Mouse (Mus musculus) hindbrain, postnatal 0 days (tissue): ENCODE measurements around the gene Sult2b1. TPM values are rescaled to one million over a fixed set of nuclear protein-coding genes. Genes with fewer than 3 reads are reported as not detected.

Experiments
- ATAC-seq: fragments of 200-750 bp; cut with Nextera tagmentation; 2 replicates; pipeline ENCODE4 v1.8.0; 2017; ENCODE audit warnings: mild to moderate bottlenecking, moderate TSS enrichment, moderate library complexity
- DNase-seq: peaks from one replicate; pipeline ENCODE4 v3.0.0-alpha.2; 2015; ENCODE audit warnings: low spot score
- H3K27ac ChIP-seq: fragments of 300-500 bp; sonication (generic); 2 replicates; pipeline ENCODE4 v1.5.1; 2014; ENCODE audit warnings: mild to moderate bottlenecking
- H3K27me3 ChIP-seq: fragments of 300-500 bp; sonication (generic); 2 replicates; pipeline ENCODE4 v1.6.1; 2014; ENCODE audit warnings: low read length, mixed read lengths; ENCODE audit not compliant: insufficient read depth
- H3K36me3 ChIP-seq: fragments of 300-500 bp; sonication (generic); 2 replicates; pipeline ENCODE4 v1.6.1; 2014; ENCODE audit warnings: low read length, mixed read lengths; ENCODE audit not compliant: insufficient read depth
- H3K4me1 ChIP-seq: fragments of 300-500 bp; sonication (generic); 2 replicates; pipeline ENCODE4 v1.6.1; 2014; ENCODE audit warnings: antibody characterized with exemption, low read length, mixed read lengths; ENCODE audit not compliant: insufficient read depth
- H3K4me2 ChIP-seq: fragments of 300-500 bp; sonication (generic); 2 replicates; pipeline ENCODE4 v1.6.1; 2014; ENCODE audit warnings: low read depth, mild to moderate bottlenecking, low read length, moderate library complexity, mixed read lengths
- H3K4me3 ChIP-seq: fragments of 300-500 bp; sonication (generic); 2 replicates; pipeline ENCODE4 v1.5.1; 2014; ENCODE audit warnings: low read length
- H3K9ac ChIP-seq: fragments of 300-500 bp; sonication (generic); replicated peaks from 2 replicates; pipeline ENCODE4 v1.6.1; 2014; ENCODE audit warnings: mild to moderate bottlenecking, low read length, moderate library complexity, mixed read lengths
- H3K9me3 ChIP-seq: fragments of 300-500 bp; sonication (generic); 2 replicates; pipeline ENCODE4 v1.6.1; 2016; ENCODE audit warnings: low read length, mixed read lengths
- CTCF ChIP-seq: IDR thresholded peaks from 2 replicates; pipeline ENCODE4 v1.5.1; 2016; ENCODE audit warnings: antibody characterized with exemption, control low read depth, low read depth
- WGBS: fragments of 180-500 bp; shearing (Covaris S2); extraction: QIAGEN DNeasy Blood & Tissue Kit; methylation state at CpG from one replicate; pipeline ENCODE4 v1.1.7; 2014; 5-methylcytosine and 5-hydroxymethylcytosine counted together
- polyA plus RNA-seq: library from polyadenylated mRNA; unstranded; fragments of >200 nt; fragmentation: Nextera tagmentation; extraction: Ambion mirVana; gene quantifications from 2 replicates; pipeline ENCODE4 v1.2.1, GENCODE M21; 2015
- total RNA-seq: library from RNA; depleted of rRNA; stranded (reverse); fragments of >200 nt; gene quantifications from 2 replicates; pipeline ENCODE4 v1.2.3, GENCODE M21; 2014

The Sult2b1 gene
- total and polyA plus RNA-seq, 2 experiments from 2014 or later: 4.7 to 5.7 TPM

DNA sequence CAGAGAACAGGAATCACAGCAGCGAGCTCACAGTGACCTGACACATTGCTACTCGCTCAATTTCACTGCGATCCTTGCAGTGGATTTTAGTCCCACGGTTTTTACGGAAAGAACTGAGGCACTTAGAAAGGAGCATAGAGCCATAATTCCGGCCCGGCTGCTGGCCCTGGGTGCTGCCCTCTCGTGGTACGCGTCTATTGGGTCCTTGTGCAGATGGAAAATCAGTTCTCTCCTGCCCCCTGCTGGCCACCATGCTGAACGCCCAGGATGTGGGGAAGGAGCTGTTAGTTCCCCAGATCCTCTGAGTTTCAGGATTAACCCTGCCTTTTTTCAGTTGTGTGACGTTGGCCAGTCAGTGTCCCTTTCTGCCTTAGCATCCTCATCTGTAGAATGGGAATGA is 16.9 kb upstream of the Sult2b1 start:
- Histone ChIP-seq H3K4me1 (peaks cover 3% of the 10 kb centered on the region; the same call in 1 of the 2 replicates), H3K4me3 (no peak overlapping the region), H3K27me3 (no peaks in the 10 kb centered on the region), H3K36me3 (peaks cover 22% of the 10 kb centered on the region), H3K27ac (no peak overlapping the region; the same call in 1 of the 2 replicates), H3K4me2 (no peak overlapping the region), H3K9ac (no peak overlapping the region), H3K9me3 (no peaks in the 10 kb centered on the region)
- WGBS: 4% methylated on average over 12 of the region's 12 CpGs
- peak; percentile 100 for TF ChIP-seq CTCF
- peak; percentile 71 for ATAC-seq
- peak; percentile 96 for DNase-seq

DNA sequence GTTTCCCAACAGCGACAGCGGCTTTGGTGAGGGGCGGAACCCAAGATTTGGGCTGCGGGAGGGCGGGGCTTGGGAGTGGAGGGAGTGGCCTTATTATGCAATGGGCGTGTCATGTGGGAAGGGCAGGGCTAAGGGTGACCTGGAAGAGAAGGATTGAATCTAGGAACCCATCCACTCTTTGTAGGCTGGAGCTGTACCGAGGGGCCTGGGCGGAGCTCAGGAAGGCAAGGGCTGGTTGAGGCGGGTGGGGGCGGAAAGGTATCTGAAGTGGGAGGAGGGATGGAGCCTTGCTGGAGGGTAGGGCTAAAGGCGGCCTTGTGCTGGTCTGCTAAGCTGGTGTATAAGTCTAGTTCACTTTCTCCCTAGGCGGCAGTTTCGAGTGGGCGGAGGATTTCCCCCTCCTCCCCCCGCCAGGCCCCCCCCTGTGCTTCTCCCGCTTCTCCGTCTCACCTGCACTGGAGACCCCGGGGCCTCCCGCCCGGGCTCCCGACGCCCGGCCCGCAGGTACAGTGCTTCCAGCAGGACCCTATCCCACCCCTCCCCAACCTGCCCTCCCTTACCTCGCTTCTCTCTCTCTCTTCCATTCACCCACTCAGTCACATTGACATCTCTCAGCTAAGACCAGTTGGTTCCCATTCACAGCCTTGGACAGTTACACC is 16.2 kb upstream of the Sult2b1 start:
- TF ChIP-seq CTCF: no peak
- ATAC-seq (no peak), DNase-seq (no peak)
- Histone ChIP-seq H3K9me3 (no peaks in the 10 kb centered on the region), H3K36me3 (peaks cover 26% of the 10 kb centered on the region), H3K4me3 (no peak overlapping the region), H3K27ac (peak overlapping the region; percentile 22; the same call in 1 of the 2 replicates), H3K27me3 (no peaks in the 10 kb centered on the region), H3K9ac (no peak overlapping the region), H3K4me2 (peak overlapping the region; percentile 14; the same call in 1 of the 2 replicates), H3K4me1 (peaks cover 3% of the 10 kb centered on the region; the same call in 1 of the 2 replicates)
- 35% methylated on average over 20 of the region's 25 CpGs for WGBS

DNA sequence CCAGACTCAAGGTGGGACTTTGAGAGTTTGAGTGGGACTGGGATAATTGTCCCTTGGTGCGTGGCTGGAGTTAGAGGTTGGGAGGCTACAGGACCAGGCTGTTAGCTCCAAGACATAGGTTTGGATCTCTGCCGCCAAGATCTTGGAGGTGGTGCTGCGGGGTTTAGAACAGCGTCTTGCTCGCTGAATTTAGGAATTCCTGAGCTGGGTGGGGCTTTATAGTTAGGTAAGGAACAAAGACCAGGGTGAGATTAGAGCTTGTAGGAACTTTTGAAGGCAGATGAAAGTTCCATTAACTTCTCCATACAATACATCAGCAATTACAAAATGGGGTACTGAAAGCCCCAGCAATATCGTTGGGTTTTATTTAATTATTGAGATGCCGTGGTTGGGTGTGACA is 15.5 kb upstream of the Sult2b1 start:
- H3K4me2 ChIP-seq: no peak overlapping the region
- 50% methylated on average over 7 of the region's 7 CpGs for WGBS
- DNase-seq (no peak), ATAC-seq (no peak)
- H3K9me3 ChIP-seq: no peaks in the 10 kb centered on the region
- no peak overlapping the region for H3K9ac ChIP-seq
- peaks cover 31% of the 10 kb centered on the region for H3K36me3 ChIP-seq
- H3K27ac ChIP-seq: no peak overlapping the region
- no peak overlapping the region for H3K4me3 ChIP-seq
- peaks cover 3% of the 10 kb centered on the region; the same call in 1 of the 2 replicates for H3K4me1 ChIP-seq
- no peak for TF ChIP-seq CTCF
- no peaks in the 10 kb centered on the region for H3K27me3 ChIP-seq

DNA sequence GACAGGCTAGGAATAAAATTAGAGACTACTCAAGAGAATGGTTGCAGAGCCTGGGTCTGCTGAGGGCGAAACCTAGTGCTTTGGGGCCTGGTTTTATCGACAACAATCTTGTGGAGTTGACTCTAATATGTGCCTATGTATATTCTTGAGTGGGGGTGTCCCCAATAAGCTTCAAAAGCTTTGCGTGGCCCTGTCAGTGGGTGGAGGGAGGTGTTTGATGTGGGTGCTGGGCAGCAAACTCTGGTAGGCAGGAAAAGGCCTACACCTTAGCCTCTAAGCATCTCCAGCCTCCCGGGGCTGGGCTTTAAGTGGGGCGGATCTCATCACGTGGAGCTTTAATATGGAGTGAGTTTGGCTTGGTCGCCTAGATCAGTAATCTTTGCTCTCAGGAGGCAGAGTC is 14.5 kb upstream of the Sult2b1 start:
- TF ChIP-seq CTCF: no peak
- Histone ChIP-seq H3K27me3 (no peaks in the 10 kb centered on the region), H3K9me3 (no peaks in the 10 kb centered on the region), H3K27ac (no peak overlapping the region), H3K9ac (no peak overlapping the region), H3K4me3 (no peak overlapping the region), H3K36me3 (peaks cover 29% of the 10 kb centered on the region), H3K4me1 (peaks cover 3% of the 10 kb centered on the region; the same call in 1 of the 2 replicates), H3K4me2 (no peak overlapping the region; the same call in 1 of the 2 replicates)
- ATAC-seq (no peak), DNase-seq (no peak)
- WGBS: 58% methylated on average over 7 of the region's 7 CpGs

DNA sequence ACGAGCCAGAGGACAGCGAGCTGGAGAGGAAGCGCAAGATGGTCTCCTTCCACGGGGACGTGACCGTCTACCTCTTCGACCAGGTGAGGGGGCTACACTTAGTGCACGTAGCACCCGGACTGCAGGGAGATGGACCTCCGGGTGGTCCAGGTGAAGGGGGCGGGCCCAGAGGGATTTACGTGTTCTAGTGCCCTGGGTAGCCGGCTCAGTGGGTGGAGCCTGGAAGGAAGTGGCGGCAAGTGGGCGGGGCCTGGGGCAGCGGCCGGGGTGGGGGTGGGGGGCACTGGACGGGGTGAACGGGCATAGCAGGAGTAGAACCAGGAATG is 14.0 kb upstream of the Sult2b1 start:
- Histone ChIP-seq H3K27ac (no peak overlapping the region), H3K9ac (peak overlapping the region; percentile 47; the same call in 1 of the 2 replicates), H3K4me2 (peak overlapping the region; percentile 55), H3K36me3 (peaks cover 25% of the 10 kb centered on the region), H3K9me3 (no peaks in the 10 kb centered on the region), H3K4me3 (peak overlapping the region; percentile 26), H3K4me1 (peaks cover 3% of the 10 kb centered on the region; the same call in 1 of the 2 replicates), H3K27me3 (no peaks in the 10 kb centered on the region)
- DNase-seq: peak; percentile 15
- TF ChIP-seq CTCF: no peak
- 7% methylated on average over 19 of the region's 19 CpGs for WGBS
- no peak for ATAC-seq

DNA sequence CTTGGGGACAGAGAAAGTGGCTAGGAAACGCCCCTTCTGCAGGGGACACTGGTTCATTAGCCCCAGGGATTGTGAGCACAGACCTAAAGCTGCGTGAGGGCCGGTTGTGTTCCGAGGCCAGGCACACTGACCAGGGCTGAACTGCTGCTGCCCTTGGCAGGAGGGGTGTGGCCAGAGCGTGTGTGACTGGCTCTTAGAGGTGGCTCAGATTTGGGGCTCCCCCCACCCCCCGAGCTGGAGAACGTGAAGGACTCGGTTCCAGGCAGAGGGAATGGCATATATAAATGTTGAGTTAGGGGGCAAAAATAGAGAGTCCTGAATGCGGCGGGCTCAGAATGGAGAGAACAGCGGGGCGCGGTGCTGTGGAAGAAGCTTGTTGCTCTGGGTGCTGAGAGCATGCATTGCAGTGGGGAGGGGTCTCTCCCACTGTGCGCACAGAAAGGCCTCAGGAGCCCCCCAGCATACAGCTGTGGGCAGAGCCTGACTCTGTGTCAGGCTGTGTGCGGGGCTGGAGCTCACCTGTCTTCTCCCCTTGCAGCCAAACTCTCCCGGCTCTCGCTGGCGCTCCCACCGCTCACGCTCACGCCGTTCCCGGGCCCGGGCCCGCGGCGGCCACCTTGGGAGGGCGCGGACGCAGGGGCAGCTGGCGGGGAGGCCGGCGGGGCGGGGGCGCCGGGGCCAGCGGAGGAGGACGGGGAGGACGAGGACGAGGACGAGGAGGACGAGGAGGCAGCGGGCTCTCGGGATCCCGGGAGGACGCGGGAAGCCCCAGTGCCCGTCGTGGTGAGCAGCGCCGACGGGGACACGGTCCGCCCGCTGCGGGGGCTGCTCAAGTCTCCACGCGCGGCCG is 13.4 kb upstream of the Sult2b1 start:
- peak; percentile 14 for DNase-seq
- Histone ChIP-seq H3K4me1 (peaks cover 3% of the 10 kb centered on the region; the same call in 1 of the 2 replicates), H3K9ac (peak overlapping the region; percentile 47), H3K36me3 (peaks cover 24% of the 10 kb centered on the region), H3K27ac (no peak overlapping the region), H3K9me3 (no peaks in the 10 kb centered on the region), H3K27me3 (no peaks in the 10 kb centered on the region), H3K4me3 (peak overlapping the region; percentile 26), H3K4me2 (peak overlapping the region; percentile 55)
- no peak for TF ChIP-seq CTCF
- 6% methylated on average over 59 of the region's 60 CpGs for WGBS
- no peak for ATAC-seq
